Mouse (Mus musculus): Measurements from ENCODE around the gene Cnpy4. TPM values are rescaled to one million over a fixed set of nuclear protein-coding genes. Genes with fewer than 3 reads are reported as not detected.
A peak's percentile ranks its signal among the peaks of the same experiment; 100 is the strongest.

Cnpy4 gene
- polyA plus RNA-seq, 1 experiment from 2014 or later = 57.7 TPM

DNA sequence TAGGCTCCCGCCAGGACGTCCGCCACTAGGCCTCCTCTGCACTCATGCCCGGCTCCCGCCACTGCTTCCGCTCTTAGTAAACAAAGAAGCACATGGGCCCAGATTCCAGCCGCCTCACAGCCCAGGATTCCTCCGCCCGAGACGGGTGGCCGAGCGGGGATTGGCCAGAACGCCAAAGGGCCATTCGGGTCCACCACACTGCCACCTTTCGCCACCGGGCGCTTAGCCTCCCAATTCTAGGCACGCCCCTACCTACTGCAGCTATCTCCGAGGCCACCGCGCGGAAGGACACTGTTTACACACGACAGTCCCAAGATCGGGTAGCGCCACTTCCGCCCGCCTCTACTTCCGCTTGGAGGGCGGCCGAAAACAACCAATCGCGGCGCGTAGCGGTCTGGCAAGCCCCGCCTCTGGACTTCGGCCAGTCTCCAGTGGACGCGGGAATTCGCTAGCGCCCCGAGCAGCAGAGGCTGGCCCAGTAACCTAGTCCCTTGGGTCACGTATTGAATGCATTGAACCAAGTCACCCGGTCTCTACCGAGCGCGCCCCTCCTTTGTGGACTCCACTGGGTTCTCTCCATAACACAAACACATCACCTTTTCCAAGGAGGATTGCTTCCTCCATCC, 16.2 kb upstream of the Cnpy4 start:
- ATAC-seq (ENCODE audit: insufficient number of reproducible peaks, insufficient read depth, low FRiP score, low TSS enrichment, low read depth) = peak; percentile 84
- Histone ChIP-seq H3K36me3 (peaks cover 67% of the 10 kb centered on the region), H3K9ac (replicated peaks) (peak overlapping the region; percentile 80), H3K4me2 (peak overlapping the region; percentile 81), H3K27me3 (no peaks in the 10 kb centered on the region), H3K4me1 (replicated peaks) (peaks cover 17% of the 10 kb centered on the region), H3K9me3 (no peaks in the 10 kb centered on the region), H3K4me3 (replicated peaks) (peak overlapping the region; percentile 74), H3K27ac (peak overlapping the region; percentile 95)
- WGBS = under 1% methylated on average over 47 of the region's 47 CpGs

DNA sequence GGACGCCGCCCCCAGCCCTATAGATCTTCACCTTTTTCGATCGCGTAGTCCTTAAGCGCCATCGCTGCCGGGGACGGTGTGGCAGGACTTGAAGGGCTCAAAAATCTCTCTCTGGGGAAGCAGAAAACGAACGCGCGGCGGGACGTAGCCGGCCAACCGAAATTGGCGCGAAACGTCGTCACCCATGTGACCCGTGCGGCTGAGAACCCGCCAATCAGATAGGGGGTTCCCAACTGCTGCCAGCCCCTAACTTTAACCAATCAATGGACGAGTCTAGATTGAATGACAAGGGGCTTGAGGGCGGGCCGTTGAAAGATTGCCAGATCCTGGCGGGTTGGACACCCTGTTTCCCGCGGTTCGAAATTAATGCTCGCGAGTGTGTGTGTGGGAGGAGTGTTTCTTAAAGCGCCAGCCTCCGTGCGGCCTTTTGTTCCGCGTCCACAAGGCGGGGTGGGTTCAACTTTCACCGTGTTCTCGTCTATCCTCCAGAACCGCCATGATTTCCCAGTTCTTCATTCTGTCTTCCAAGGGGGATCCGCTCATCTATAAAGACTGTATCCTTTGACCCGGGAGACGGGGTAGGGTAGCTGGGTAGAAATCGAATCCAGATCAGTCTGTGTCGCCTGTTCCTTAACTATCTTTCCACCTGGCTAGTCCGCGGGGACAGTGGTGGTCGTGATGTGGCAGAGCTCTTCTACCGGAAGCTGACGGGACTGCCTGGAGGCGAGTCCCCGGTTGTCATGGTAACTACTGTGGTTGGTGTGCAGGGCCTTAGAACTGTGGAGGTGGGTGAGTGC, 15.4 kb upstream of the Cnpy4 start, which contains the start of the genes Ap4m1 and Mcm7:
Ap4m1 (plus strand) TSS at position 308 of the 797 bp plus-strand sequence.
Mcm7 (minus strand) TSS at position 728 of the 797 bp plus-strand sequence.
- Histone ChIP-seq H3K4me3 (replicated peaks) (peak within 1 kb of the TSS; percentile 74), H3K4me1 (replicated peaks) (peaks cover 17% of the 10 kb centered on the region), H3K9ac (replicated peaks) (peak within 1 kb of the TSS; percentile 80), H3K9me3 (no peaks in the 10 kb centered on the region), H3K36me3 (peaks cover 66% of the 10 kb centered on the region), H3K27ac (peak within 1 kb of the TSS; percentile 95), H3K4me2 (peak within 1 kb of the TSS; percentile 81), H3K27me3 (no peaks in the 10 kb centered on the region)
- WGBS = under 1% methylated on average over 54 of the region's 54 CpGs
- ATAC-seq (ENCODE audit: insufficient number of reproducible peaks, insufficient read depth, low FRiP score, low TSS enrichment, low read depth) = peak; percentile 91

DNA sequence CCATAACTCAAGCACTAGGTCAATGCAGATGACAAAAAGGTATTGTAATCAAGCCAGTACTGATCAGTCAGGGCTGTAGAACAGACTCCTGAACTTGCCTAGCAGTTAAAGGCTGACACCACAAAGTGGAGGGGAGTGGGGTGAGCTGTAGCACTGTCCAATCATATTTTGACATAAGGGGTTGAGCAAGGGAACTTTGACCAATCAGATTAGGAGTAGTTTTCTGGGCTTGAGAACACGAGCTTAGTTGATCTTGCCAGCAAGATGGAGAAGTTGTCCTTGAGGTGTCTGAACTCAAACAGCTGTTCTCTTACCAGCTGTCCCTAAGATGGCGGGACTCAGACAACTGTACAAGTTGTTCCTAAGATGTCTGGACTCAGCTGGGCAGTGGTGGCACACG, 14.1 kb upstream of the Cnpy4 start:
- peaks cover 66% of the 10 kb centered on the region for H3K36me3 ChIP-seq
- peaks cover 17% of the 10 kb centered on the region for H3K4me1 ChIP-seq (replicated peaks)
- no peaks in the 10 kb centered on the region for H3K9me3 ChIP-seq
- H3K4me2 ChIP-seq = peak overlapping the region; percentile 81
- no peak overlapping the region for H3K27ac ChIP-seq
- ATAC-seq (ENCODE audit: insufficient number of reproducible peaks, insufficient read depth, low FRiP score, low TSS enrichment, low read depth) = no peak
- H3K9ac ChIP-seq (replicated peaks) = no peak overlapping the region
- WGBS = 78% methylated on average over 3 of the region's 3 CpGs
- no peaks in the 10 kb centered on the region for H3K27me3 ChIP-seq
- peak overlapping the region; percentile 74 for H3K4me3 ChIP-seq (replicated peaks)

DNA sequence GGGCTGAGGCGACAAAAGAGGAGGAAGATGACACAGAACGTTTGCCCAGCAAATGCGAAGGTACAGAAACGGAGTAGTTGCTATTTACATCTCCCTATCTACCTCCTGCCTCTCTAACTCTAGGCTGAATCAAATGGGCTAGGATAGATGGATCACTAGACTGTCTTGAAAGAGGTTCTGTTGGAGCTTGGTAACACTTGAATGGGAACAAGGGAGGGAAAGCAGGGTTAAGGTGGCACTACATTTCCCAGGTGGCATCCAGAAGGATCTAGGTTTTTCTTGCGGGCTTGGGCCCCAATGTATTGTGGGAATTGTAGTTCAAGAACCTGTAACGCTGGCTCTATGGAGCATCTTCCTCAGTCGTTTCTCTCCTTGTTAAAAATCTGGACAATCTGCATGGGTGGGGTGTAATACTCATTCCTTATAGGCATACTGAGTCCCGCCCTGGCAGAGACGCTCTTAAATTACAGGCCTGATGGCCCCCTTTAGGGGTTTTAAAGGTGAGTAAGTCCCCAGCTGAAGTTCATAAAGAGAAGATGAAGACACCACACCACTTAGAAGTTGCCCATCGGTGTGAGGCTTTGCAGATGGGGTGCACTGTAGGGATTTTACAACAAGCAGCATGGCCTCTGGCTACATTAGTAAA, 499 bp downstream of the Cnpy4 start:
- peak; percentile 74 for ATAC-seq (ENCODE audit: insufficient number of reproducible peaks, insufficient read depth, low FRiP score, low TSS enrichment, low read depth)
- Histone ChIP-seq H3K9me3 (no peaks in the 10 kb centered on the region), H3K4me2 (peak overlapping the region; percentile 75), H3K4me1 (replicated peaks) (peaks cover 15% of the 10 kb centered on the region), H3K27ac (peak overlapping the region; percentile 81), H3K36me3 (peaks cover 55% of the 10 kb centered on the region), H3K9ac (replicated peaks) (peak overlapping the region; percentile 83), H3K4me3 (replicated peaks) (peak overlapping the region; percentile 71), H3K27me3 (no peaks in the 10 kb centered on the region)
- under 1% methylated on average over 10 of the region's 10 CpGs for WGBS

DNA sequence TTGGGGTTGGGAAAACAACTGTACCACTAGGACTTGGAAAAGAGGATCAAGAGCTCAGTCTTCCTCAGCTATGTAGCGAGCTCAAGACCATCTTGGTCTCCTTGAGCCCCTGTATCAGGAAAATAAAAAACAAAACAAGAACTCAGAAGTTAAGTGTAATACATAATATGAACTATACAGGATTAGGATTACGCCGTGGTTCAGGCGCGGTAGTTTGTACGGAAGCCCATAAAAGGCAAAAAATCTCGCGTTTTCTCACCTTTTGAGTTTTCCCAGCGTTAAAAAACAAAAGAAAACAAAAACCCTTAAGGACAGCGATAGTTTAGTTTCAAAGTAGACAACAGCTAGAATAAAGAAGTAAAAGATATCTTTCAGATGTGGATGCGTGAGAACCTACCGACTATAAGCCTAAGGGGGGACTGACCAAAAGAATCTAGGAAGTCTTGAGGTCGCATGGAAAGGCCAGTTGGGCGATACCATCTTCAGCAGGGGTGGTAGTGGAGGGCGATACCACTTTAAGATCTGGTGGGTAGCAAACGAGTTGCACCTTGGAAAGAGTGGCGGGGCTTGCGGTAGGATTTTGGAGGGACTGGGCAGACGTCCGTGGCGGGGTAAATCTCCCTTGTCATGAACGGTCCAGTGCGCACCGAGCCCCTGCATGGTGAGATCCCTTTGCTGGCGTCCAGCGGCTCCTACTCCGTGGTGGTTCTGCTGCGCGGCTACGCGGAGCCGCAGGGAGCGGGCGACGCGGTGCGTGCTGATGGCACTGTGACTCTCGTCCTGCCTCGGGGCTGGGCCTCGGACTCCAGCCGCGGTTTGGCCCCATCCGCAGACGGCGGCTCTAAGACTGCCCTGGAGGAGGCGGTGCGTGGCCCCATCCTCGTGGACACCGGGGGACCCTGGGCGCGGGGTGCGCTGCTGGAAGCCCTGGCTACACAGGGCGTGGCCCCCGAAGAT, 6.8 kb downstream of the Cnpy4 start, which contains the start of gene Mblac1:
Mblac1 (plus strand) TSS at position 544 of the 957 bp plus-strand sequence.
- Histone ChIP-seq H3K9ac (replicated peaks) (peak within 1 kb of the TSS; percentile 88), H3K9me3 (no peaks in the 10 kb centered on the region), H3K36me3 (peaks cover 45% of the 10 kb centered on the region), H3K4me1 (replicated peaks) (peaks cover 4% of the 10 kb centered on the region; the same call in 1 of the 2 replicates), H3K27ac (peak within 1 kb of the TSS; percentile 78), H3K4me3 (replicated peaks) (peak within 1 kb of the TSS; percentile 72), H3K4me2 (peak within 1 kb of the TSS; percentile 90), H3K27me3 (no peaks in the 10 kb centered on the region)
- peak; percentile 54 for ATAC-seq (ENCODE audit: insufficient number of reproducible peaks, insufficient read depth, low FRiP score, low TSS enrichment, low read depth)
- WGBS = 9% methylated on average over 54 of the region's 54 CpGs

DNA sequence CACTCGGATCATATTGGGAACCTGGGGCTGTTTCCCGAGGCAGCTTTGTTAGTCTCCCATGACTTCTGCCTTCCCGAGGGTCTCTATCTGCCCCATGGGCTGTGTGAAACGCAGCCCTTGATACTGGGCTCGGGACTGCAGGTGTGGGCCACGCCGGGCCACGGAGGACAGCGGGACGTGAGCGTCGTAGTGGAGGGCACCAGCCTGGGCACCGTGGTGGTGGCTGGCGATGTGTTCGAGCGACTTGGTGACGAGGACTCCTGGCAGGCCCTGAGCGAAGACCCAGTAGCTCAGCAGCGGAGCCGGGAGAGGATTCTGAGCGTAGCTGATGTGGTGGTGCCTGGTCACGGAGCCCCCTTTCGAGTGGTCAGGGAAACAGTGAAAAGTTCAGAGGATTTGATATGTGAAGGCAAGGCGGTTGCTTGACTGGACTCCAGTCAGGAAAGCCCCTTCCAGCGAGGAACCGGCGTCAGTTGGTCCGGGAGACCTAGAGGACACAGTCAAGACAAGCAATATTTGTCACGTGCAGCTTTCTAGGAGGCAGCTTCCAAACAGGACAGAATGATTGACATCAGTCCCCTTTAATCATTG, 7.6 kb downstream of the Cnpy4 start:
- ATAC-seq (ENCODE audit: insufficient number of reproducible peaks, insufficient read depth, low FRiP score, low TSS enrichment, low read depth) = peak; percentile 29; the same call in 1 of the 2 replicates
- peak overlapping the region; percentile 88 for H3K9ac ChIP-seq (replicated peaks)
- no peaks in the 10 kb centered on the region for H3K9me3 ChIP-seq
- 3% methylated on average over 29 of the region's 29 CpGs for WGBS
- peaks cover 4% of the 10 kb centered on the region; the same call in 1 of the 2 replicates for H3K4me1 ChIP-seq (replicated peaks)
- peak overlapping the region; percentile 72 for H3K4me3 ChIP-seq (replicated peaks)
- H3K27ac ChIP-seq = peak overlapping the region; percentile 78
- H3K4me2 ChIP-seq = peak overlapping the region; percentile 90
- no peaks in the 10 kb centered on the region for H3K27me3 ChIP-seq
- H3K36me3 ChIP-seq = peaks cover 37% of the 10 kb centered on the region

DNA sequence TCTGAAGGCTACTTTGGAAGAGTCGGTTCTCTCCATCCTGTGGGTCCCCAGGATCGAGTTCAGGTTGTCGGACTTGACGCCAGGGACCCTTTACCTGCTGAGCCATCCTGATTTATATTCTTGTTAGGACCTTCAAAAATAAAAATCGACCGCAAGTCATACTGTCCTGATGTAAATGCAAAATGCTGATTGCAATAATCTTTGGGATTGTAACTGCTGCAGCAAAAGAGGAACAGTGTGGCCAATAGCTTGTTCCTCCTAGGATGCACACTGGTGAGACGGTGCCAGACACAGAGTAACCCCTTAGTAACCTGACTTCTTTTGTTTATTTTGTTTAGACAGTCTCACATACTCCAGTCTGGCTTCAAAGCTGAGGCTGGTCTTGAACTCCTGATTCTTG, 8.2 kb downstream of the Cnpy4 start:
- no peak overlapping the region for H3K9ac ChIP-seq (replicated peaks)
- H3K27me3 ChIP-seq = no peaks in the 10 kb centered on the region
- 81% methylated on average over 7 of the region's 7 CpGs for WGBS
- H3K4me1 ChIP-seq (replicated peaks) = peaks cover 4% of the 10 kb centered on the region; the same call in 1 of the 2 replicates
- peaks cover 31% of the 10 kb centered on the region for H3K36me3 ChIP-seq
- peak overlapping the region; percentile 90 for H3K4me2 ChIP-seq
- no peaks in the 10 kb centered on the region for H3K9me3 ChIP-seq
- no peak for ATAC-seq (ENCODE audit: insufficient number of reproducible peaks, insufficient read depth, low FRiP score, low TSS enrichment, low read depth)
- no peak overlapping the region for H3K27ac ChIP-seq
- H3K4me3 ChIP-seq (replicated peaks) = peak overlapping the region; percentile 72

DNA sequence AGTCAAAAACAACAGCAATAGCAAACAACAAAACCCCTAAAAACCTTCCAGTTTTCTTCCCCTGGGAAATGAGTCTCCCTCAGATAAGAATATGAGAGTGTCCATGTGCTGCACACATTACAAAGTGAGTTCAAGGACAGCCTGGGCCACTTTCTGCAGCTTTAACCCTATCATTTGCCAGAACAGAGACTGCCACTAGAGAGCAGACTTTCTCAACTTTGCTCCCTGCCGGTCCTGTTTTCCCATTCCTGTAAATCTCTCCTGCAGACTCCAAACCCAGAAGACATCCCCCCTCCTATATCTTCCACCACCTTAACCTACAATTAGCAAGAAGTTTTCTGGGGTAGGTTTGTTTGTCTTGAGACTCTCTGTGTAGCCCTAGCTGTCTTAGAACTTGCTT, 12.3 kb downstream of the Cnpy4 start:
- Histone ChIP-seq H3K9me3 (peaks cover 7% of the 10 kb centered on the region; the same call in 1 of the 2 replicates), H3K27ac (no peak overlapping the region), H3K9ac (replicated peaks) (no peak overlapping the region), H3K4me2 (no peak overlapping the region), H3K27me3 (no peaks in the 10 kb centered on the region), H3K4me3 (replicated peaks) (no peak overlapping the region), H3K4me1 (replicated peaks) (peaks cover 4% of the 10 kb centered on the region; the same call in 1 of the 2 replicates), H3K36me3 (no peaks in the 10 kb centered on the region)
- ATAC-seq (ENCODE audit: insufficient number of reproducible peaks, insufficient read depth, low FRiP score, low TSS enrichment, low read depth) = no peak
- WGBS = 17% methylated on average over 1 of the region's 1 CpGs

DNA sequence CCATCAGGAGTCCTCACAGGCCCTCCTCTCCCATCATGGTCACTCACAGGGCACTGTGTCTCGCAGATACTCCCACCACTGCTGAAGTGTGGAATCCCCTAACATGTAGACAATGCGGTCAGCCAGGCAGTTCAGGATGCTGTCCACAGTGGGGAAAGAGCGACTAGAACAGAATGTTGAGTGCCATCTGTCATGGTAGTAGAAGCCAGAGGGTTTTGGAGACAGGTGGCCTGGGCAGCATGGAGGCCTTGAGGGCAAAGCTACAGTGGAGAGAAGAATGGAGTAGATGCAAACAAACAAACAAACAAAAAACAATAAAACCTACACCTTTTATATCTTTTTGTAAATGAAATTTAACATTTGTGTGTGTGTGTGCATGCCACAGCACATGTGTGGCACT, 14.8 kb downstream of the Cnpy4 start:
- peaks cover 14% of the 10 kb centered on the region; the same call in 1 of the 2 replicates for H3K9me3 ChIP-seq
- ATAC-seq (ENCODE audit: insufficient number of reproducible peaks, insufficient read depth, low FRiP score, low TSS enrichment, low read depth) = no peak
- no peaks in the 10 kb centered on the region for H3K36me3 ChIP-seq
- H3K4me1 ChIP-seq (replicated peaks) = no peaks in the 10 kb centered on the region
- H3K27me3 ChIP-seq = no peaks in the 10 kb centered on the region
- H3K9ac ChIP-seq (replicated peaks) = no peak overlapping the region
- H3K27ac ChIP-seq = no peak overlapping the region
- H3K4me3 ChIP-seq (replicated peaks) = no peak overlapping the region
- no peak overlapping the region for H3K4me2 ChIP-seq
- 91% methylated on average over 3 of the region's 3 CpGs for WGBS

DNA sequence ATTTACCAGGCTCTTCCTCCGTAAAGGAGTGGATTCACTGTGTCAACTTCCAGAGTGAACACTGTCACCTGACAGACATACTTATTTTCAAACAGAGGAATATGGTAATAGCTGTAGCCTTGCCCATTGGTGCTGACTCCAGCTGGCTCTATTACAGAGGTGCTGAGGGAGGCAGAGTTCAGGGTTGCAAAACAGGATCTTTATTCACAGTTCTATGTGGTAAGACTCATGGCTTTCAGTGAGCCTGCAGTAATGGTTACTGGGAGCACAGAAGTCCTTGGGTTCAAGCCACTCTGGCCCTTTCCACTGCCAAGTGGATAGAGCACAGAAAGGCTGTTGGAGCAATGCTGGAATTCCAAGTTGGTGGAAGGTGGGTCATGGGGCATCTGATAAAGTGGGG, 20.0 kb downstream of the Cnpy4 start:
- no peaks in the 10 kb centered on the region for H3K36me3 ChIP-seq
- no peak overlapping the region for H3K27ac ChIP-seq
- no peaks in the 10 kb centered on the region for H3K4me1 ChIP-seq (replicated peaks)
- no peak overlapping the region for H3K4me3 ChIP-seq (replicated peaks)
- H3K9ac ChIP-seq (replicated peaks) = no peak overlapping the region
- H3K9me3 ChIP-seq = peaks cover 14% of the 10 kb centered on the region; the same call in 1 of the 2 replicates
- ATAC-seq (ENCODE audit: insufficient number of reproducible peaks, insufficient read depth, low FRiP score, low TSS enrichment, low read depth) = no peak
- H3K4me2 ChIP-seq = no peak overlapping the region
- WGBS = 76% methylated on average over 1 of the region's 1 CpGs
- no peaks in the 10 kb centered on the region for H3K27me3 ChIP-seq
